Mouse (Mus musculus) frontal cortex, postnatal 10 days (tissue): Measurements from ENCODE around the gene Spsb2.
"Not testable (repeated sequence)": the region's sequence is repeated elsewhere in the genome, so short reads cannot be mapped to it uniquely, and the experiment has no call there.

Experiments
- DNase-seq, 2 experiments: peaks; one replicate each; pipeline ENCODE4 v3.0.0; 2022; ENCODE audit warnings: low spot score in 2 of 2, mixed read lengths in 1 of 2

Gene Spsb2

DNA sequence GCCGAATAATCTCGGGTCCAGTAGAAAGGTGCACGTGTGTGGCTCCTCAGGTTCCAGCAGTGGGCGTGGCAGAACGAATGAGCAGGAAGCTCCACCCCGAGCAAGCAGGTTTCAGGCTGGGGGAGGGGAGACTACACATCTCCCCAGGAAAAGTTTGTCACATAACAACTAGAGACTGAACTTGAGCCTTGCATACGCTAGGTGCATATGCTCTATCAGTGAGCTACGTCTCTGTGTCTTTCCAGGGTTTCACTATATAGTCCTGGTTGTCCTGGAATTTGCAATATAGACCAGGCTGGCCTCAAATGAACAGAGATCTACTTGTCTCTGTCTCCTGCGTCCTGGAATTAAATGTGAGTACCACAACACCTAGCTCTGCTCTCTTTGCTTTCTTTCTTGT is 6.1 kb upstream of the Spsb2 start:
- DNase-seq, result not testable (repeated sequence)

DNA sequence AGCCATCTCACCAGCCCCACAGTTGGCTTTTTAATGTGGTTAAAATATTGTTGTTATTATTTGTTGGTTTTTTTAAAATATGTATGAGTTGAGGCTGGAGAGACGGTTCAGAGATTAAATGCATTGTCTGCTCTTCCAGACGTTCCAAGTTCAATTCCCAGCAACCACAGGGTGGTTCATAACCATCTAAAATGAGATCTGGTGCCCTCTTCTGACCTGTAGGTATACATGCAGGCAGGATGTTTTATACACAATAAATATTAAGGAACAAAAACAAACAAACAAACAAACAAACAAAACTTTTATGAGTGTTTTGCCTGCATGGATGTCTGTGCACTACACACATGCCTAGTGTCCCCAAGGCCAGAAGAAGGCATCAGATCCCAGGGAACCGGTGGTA is 5.4 kb upstream of the Spsb2 start:
- no peak for DNase-seq

DNA sequence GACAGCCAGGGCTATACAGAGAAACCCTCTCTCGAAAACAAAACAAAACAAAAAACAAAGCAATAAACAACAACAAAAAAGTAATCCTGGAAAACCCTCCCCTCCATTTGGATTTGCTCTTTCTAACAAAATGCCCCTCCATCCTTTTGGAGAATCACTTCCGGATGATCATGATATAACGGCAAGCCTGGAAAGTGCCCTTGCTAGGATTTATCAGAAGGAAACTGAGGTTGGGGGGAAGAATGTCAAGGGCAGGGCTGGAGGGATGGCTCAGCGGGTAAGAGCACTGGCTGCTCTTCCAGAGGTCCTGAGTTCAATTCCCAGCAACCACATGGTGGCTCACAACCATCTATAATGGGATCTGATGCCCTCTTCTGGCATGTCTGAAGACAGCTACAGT is 4.8 kb upstream of the Spsb2 start:
- not testable (repeated sequence) for DNase-seq

DNA sequence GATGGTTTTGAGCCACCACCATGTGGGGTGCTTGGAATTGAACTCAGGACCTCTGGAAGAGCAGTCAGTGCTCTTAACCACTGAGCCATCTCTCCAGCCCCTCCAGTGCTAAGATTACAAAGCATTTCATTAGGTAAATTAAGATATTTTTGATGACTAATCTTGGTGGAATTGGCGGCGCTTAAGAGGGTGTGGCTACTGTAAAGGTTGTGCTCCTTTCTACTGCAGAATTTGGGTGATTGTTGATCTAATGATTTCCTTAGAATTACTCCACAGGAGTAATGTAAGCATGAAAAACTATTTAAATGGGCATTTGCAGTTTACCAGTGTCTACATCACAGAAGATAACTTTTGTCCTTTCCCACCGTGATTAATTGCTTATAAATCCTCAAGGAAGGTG is 4.1 kb upstream of the Spsb2 start:
- DNase-seq, result no peak

DNA sequence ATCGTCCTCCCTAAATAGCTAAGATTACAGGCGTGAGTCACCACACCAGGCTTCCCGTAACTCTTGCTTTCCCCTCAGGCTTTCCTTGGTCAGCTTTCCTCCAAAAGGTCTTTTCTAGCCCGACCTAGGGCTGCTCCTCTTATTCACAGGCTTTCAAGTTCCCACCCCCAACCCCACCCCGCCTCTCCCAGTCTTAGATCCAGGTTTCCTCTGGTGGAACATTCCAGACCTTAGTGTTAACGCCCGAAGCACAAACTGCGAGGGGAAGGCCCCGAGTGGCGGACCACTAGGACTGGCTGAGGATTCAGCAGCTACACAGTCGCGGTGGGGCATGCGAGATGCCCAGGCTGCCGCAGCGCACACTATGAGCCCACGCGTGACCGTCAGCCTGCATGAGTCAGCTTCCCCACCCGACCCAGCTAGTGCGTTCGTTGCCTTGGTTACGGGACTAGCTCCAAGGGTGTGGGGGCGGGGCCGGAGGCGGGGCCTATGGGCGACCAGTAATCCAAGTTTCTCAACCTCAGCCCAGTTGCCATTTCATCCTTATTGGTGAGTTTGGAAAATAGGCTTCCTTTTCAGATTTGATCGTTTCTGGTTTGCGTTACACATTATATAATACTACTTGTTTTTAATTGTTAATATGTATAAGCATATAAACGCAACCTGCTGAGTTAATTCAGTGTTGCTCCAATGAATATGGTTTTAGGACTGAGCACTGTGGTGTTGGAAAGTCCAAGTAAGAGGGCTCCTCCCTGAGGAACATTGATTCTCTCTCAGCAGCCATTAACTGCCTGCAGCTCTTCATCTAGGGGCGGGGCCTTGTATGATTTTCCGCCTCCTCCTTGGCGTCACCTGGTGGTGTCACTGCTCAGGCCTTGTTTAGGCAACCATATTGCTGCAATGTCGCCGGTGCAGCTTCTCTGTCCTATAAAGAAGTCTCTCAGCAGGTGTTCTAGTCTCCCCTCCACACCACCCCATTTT is 2.8 kb upstream of the Spsb2 start:
- DNase-seq, result peak; percentile 95 to 96

DNA sequence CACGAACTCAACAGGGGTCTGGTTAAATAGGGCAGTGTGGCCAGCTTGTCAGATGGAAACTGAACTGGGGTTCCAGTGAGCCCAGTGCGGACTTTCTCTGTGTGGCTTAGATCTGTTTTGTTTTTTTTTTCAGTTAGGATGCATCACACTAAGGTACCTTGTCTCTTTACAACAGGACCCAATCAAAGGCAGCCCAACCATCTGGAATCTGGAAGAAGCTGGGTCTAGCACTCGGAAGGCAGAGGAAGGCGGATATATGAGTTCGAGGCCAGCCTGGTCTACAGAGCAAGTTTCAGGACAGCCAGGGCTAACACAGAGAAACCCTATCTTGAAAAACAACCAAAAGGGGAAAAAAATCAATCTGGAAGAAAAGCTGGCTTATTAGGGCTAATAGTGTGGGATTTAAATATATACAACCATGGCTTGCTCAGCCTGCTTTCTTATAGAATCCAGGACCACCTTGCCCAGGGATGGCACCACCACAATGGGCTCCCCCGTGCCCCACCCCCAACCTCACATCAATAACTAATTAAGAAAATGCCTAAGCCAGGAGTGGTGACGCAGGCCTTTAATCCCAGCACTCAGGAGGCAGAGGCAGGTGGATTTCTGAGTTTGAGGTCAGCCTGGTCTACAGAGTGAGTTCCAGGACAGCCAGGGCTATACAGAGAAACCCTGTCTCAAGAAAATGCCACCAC is 1.9 kb upstream of the Spsb2 start:
- no peak for DNase-seq

DNA sequence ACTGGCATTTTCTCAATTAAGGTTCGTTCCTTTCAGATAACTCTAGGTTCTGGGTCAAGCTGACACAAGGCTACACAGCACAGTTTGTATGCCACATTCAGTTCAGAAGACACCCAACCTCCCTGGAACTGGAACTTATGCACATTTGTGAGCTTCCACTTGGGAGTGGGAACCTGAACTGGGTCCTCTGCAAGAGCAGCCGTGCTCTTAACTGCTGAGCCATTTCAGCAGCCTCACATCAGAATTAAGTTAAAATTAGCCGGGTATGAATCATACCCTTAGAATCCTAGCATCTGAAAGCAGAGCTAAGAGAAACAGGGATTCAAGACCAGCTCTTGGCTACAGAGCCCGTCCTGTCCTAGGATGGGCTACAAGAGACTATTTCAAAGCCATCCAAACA is 1.1 kb upstream of the Spsb2 start:
- DNase-seq, result no peak

DNA sequence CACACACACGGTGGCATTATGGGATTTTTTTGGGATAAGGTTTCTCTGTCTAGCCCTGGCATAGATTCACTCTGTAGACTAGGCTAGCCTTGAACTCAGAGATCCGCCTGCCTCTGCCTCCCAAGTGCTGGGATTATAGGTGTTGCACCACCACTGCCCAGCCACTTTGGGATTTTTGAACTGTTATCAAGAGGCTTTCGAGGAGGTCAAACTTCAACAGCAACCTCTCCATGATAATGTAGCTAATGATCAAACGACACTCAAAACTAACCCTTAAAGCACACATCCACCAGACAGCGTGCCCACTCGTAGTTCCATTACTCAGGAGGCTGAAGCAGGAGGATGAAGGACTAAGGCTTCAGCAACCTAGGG is 489 bp upstream of the Spsb2 start:
- no peak for DNase-seq

DNA sequence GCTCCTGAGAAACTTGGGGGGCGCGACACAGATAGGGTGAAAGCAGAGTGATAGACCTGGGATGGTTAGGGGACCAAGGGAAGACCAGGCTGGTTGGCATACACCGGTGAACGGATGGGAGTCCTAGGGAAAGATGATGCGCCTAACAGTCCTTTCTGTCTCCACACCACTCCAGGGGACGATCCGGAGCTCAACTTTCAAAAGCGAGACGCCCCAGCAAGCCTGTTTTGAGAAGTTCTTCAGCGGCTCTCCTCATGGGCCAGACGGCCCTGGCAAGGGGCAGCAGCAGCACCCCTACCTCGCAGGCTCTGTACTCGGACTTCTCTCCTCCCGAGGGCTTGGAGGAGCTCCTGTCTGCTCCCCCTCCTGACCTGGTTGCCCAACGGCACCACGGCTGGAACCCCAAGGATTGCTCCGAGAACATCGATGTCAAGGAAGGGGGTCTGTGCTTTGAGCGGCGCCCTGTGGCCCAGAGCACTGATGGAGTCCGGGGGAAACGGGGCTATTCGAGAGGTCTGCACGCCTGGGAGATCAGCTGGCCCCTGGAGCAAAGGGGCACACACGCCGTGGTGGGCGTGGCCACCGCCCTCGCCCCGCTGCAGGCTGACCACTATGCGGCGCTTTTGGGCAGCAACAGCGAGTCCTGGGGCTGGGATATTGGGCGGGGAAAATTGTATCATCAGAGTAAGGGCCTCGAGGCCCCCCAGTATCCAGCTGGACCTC is 752 bp downstream of the Spsb2 start:
- DNase-seq, result peak; percentile 62 to 73

DNA sequence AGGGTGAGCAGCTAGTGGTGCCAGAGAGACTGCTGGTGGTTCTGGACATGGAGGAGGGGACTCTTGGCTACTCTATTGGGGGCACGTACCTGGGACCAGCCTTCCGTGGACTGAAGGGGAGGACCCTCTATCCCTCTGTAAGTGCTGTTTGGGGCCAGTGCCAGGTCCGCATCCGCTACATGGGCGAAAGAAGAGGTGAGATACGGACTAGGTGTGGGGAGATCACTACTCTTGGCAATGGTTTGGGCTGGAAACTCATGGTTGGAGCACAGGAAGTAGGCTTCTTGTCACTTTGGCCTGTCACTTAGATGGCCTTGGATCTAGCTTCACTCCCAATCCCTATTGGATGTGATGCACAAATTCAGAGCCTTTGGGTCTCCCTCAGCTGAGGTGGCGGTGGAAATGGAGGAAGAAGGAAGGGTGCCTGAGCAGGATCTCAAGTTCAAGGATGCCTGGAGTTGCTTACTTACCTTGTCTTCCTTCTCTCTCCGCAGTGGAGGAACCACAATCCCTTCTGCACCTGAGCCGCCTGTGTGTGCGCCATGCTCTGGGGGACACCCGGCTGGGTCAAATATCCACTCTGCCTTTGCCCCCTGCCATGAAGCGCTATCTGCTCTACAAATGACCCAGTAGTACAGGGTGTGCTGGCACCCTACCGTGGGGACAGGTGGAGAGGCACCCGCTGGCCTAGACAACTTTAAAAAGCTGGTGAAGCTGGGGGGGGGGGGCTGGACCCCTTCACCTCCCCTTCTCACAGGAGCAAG is 1.5 kb downstream of the Spsb2 start:
- no peak for DNase-seq

DNA sequence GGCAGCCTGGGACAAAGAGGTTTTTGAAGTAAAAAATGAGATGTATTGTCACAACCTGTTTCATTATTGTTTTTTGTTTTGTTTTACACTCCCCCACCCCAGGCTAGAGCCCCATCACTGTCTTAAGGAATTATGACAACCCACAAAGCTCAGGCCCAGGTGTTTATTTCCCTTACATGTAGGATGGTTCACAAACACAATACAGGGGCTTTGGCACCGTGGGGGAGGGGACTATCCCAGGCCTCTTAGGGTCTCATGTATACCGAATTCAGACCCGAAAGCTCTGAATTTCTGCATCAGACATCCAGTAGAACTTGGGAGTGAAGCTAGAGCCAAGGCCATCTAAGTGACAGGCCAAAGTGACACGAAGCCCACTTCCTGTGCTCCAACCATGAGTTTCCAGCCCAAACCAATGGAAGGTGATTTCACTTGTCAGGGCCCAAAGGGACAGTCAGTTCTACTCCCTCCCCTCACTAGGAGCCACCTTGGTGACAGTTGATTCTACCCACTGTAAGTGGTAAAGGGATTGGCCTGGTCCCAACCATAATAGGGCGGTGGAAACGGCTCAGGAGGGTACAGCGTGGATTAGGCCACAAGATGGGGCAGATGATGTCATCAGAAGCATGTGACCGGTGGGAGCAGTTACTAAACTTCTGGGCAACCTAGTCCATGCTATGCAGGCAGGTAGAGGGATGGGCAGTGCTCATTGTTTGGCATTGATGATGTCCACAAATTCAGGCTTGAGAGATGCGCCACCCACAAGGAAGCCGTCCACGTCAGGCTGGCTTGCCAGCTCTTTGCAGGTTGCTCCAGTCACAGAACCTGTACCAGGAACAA is 2.3 kb downstream of the Spsb2 start:
- not testable (repeated sequence) for DNase-seq

DNA sequence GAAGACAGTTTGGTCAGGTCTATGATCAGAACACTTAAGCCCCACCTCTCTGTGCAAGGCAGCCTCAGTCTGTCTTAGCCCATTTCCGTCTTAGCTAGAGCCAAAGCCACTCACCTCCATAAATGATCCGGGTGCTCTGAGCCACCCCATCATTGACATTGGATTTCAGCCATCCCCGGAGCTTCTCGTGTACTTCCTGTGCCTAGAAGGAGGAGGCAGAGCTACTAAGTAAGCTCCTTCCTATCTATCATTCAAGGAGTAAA is 2.9 kb downstream of the Spsb2 start:
- no peak for DNase-seq

DNA sequence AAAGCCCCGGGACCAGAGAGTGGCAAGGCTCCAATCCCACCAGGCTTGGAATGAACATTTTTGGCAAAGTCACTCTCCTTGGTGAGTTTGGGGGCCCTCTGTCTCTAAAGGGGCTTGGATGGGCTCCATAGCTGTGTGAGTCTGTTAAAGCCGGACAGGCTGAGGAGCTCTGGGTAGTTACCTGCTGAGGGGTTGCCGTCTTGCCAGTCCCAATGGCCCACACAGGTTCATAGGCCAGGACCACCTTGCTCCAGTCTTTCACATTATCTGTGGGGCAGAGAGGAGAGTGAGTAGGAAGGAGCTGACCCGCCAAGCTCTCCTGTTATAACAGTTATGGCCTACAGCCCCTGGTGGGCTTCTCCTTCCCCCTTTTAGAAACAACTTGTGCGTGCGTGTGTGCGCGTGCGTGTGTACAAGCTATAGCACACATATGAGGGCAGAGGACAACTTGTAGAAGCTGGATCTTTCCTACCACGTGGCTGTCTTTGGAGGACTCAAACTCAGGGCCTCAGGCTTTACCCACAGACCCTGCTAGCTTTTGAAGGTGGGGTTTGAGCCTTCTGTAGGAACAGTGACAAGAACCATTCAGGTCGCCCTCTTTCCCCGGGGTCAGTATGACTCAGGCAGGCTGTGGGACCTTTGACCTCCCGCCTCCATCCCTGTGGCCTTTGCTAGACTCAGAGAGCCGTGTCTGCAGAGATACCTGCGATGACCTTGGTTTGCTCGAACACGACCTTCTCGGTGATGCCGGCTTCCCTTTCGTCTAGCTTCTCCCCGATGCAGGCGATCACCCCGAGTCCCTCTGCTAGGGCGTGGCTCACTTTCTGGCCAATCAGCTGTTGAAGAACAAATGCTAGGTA is 3.5 kb downstream of the Spsb2 start:
- DNase-seq, result no peak

DNA sequence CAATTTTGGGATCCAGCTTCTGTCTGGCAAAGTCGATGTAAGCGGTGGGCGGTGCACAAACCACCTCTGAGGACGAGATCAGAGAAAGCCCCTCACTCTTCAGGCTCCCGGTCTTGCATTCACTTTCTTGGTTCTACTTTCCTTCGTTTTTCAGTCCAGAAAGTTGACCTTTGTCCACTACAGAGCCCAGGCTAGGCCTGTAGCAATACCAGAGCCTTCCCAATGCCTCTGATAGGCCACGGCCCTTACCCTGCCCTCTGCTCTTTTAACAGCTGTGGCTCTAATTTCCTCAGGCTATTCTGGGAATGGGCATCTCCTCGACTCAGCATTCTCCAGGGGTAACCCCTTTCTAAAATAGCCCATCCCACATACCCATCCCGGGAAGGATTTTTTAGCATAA is 4.4 kb downstream of the Spsb2 start:
- DNase-seq, result no peak

DNA sequence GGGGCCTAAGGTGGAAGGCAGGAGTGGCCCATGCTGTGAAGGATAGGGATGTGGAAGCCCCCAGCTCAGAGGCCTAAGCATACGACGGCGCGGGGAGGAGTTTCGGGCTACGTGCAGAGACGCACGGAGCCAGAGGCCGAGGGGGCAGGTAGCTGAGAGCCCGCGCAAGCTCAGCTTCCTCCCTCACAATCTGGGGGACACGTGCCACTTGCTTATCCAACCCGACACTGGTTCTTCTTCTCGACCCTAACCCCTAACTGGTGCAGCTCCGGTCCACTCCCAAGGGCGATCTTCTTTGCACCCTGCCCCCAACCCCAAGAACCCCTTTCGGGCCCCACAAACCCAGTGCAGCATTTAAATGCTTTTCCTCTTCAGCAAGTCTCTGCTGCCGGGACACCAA is 5.0 kb downstream of the Spsb2 start:
- DNase-seq, result peak; percentile 71 to 73

DNA sequence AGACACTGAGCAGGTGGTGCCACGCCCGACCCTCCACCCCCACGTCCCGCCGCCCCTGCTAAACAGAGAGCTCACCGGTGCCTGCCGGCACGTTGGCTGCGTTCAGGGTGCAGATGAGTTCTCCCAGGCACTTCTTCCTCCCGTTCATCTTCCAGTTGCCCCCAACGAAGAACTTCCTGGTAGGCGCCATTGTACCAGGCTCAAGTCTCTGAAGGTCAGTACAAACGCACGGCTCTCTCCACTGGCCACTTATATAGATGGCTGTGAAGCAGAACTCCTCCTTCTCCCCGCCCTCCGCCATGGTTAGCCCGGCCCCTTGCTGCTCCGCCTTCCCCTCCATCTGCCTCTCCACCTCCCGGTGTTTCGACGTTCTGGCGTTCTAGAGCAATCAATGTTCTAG is 5.5 kb downstream of the Spsb2 start, which contains the start of gene Tpi1:
Tpi1 (minus strand) TSS at position 364 of the 400 bp plus-strand sequence.
- peak; percentile 84 to 86 for DNase-seq

DNA sequence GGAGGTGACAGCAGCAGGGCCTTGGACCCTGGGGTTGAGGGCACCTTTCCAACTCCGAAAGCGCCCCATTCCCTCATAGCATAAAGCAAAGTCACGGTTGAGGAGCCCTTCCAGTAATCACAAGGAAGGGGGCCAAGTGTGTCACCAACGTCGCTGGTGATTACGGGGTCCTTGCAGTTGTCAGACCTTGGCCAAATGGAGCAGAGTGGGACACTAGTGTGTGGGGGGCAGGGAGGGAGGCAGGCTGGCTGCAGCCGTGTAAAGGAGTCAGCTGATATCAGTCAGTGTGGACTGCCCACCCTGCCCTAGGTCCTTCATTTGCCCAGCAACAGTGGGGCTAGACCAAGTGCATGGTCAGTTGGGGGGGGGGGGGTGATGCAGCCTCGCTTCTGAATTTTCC is 6.0 kb downstream of the Spsb2 start:
- peak in 1 of 2 experiments; percentile 65 for DNase-seq

DNA sequence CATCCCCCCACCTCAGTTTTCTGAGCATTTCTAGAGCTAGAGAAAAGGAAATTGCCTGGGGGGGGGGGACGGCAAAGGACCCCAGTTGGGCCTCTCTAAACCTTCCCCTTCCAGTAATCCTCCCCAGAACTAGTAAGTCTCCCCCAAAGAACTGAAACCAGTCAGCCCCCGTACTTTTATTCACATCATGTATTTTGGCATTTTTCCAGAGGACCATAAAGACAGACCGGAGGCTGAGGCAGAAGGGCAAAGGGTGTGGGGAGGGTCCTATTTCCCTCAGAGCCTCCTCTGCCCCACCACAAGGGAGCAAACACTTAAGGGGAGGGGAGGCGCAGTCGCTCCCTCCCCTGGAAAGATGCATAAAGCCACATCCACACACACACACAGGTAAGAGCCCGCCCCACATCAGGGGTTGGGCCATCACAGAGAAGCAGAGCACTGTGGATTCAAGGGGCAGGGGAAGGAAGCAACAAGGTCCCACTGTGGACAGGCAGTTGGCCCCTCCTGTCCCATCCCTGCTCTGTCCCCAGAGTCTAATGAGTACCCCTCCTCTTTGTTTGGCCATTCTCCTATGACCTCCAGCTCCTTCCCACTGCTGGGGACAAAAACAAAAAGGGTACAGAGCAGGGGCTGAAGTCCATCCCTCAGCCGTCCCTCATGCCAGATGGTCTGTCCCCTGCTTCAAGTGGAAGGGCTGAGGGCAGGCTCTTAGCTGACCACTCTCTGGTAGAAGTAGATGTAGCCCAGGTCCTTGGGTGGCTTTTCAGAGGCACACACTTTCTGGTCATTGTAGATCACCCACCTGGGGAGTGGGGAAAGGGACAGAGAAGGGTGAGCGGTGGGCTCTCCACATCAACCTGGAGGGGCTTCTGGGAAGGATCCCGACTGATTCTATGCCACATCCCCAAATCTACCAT is 6.7 kb downstream of the Spsb2 start:
- DNase-seq, result no peak

DNA sequence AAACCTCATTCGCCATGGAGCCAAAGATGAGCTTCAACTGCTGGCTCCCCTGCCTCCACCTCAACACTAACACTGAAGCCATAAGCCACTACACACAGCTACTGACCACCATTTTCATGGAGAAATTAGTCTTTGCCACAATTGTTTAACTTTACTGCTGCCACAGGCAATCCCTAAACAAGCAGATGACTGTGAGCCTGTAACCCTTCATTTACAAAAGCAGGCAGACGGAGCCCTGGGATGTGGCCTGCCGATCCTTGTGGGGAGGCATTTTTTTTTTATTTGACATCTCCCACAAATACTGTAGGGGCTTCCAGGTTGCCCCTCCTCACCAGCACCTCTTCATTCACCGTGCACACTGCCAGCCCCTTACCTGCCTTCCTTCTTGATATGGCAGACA is 8.2 kb downstream of the Spsb2 start:
- DNase-seq, result no peak
